Mouse (Mus musculus): Measurements from ENCODE around the gene Slc22a15.

DNA sequence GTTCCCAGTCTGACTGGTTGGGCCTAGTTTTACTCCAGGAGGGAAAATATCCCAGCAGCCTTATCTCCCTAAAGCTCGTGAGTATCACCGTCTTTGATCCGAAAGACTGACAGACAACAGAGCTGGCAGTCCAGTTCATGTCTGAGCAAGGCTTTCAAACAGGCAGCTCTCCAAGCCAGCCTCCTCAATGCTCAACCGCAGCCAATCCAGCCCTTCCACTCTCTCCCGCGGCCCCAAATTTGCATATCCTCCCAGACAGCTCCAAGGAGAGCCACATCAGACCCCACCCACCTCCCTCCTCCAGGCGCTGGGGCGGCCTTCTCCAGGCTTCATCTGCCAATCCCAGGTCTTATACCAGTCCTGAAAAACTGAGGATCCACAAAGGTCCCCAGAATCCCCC lies 88.2 kb downstream of the Slc22a15 start:
- no peak for TF ChIP-seq CTCF (IDR thresholded peaks at IDR 0.05)
- no peak for TF ChIP-seq EP300 (IDR thresholded peaks at IDR 0.05)
